Mouse (Mus musculus) Patski (cell line): ENCODE data around the gene Slc38a9. TPM values are rescaled to one million over a fixed set of nuclear protein-coding genes. Genes with fewer than 3 reads are reported as not detected.

Experiments
- ATAC-seq: fragments of 100-300 bp; one replicate; pipeline ENCODE4 v1.8.0; 2021
- CTCF ChIA-PET: fragments of 350-600 bp; sonication (Branson Sonifier 250); formaldehyde crosslinking; loops from one replicate; lab custom pipeline; 2022; ENCODE audit warnings: inconsistent platforms; lab: Charles Lee
- POLR2A ChIA-PET: fragments of 350-600 bp; sonication (Branson Sonifier 250); formaldehyde crosslinking; loops from one replicate; lab custom pipeline; 2022; ENCODE audit warnings: antibody characterized with exemption, inconsistent platforms; lab: Charles Lee
- DNase-seq: peaks from one replicate; pipeline ENCODE4 v3.0.0-alpha.2; 2011; ENCODE audit warnings: low read depth, low spot score
- H3K27me3 ChIP-seq: fragments of 371-371 bp; one replicate; pipeline ENCODE4 v1.5.1; 2021
- CTCF ChIP-seq: fragments of 100-300 bp; IDR thresholded peaks from one replicate; pipeline ENCODE4 v1.5.1; 2021
- in situ Hi-C: fragments of 300-500 bp; cut with MboI; formaldehyde crosslinking; loops from 3 replicates; pipeline ENCODE4 v1.11.1; 2018; ENCODE audit warnings: low pct_unique_long_range_greater_than_20kb, mixed read lengths
- polyA plus RNA-seq: library from polyadenylated mRNA; unstranded; gene quantifications from one replicate; pipeline ENCODE4 v1.2.3, GENCODE M21; 2021

Slc38a9 gene
- polyA plus RNA-seq, 1 experiment from 2014 or later, result 5.4 TPM

GRCm38 (mm10) chr13:112726002-112726401 is 65.5 kb downstream of the Slc38a9 start:
- ChIA-PET POLR2A (no interaction called here), CTCF (no interaction called here)
- no peak for DNase-seq
- ATAC-seq, result no peak
- no peaks in the 10 kb centered on the region for H3K27me3 ChIP-seq
- TF ChIP-seq CTCF, result no peak
- in situ Hi-C loops, result no loop called here

DNA sequence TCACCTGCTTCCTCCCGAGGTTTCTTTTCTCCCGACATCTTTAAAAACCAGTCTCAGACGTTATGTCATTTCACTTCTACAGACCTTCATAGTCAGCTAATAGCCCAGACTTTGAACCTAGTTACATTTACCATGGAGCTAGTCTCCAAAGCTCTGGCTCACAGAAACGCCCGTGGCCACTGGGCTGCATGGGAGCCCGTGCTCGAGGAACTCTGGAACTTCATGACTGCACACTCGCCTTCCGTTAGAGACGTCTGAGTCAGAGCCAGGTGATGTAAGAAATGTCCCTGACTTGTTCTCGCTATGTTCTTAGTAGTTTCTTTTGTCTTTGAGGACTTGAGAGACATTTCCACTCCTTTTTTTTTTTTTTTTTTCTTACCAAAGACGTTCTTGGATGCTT is 72.8 kb downstream of the Slc38a9 start:
- in situ Hi-C loops, result no loop called here
- DNase-seq (no peak), ATAC-seq (no peak)
- ChIA-PET CTCF (interaction anchor here (1.1 kb wide), 1 partner anchor 14 kb away, joined by 3 read pairs; no protein-coding TSS in a partner anchor), POLR2A (no interaction called here)
- H3K27me3 ChIP-seq, result no peaks in the 10 kb centered on the region
- TF ChIP-seq CTCF, result no peak

DNA sequence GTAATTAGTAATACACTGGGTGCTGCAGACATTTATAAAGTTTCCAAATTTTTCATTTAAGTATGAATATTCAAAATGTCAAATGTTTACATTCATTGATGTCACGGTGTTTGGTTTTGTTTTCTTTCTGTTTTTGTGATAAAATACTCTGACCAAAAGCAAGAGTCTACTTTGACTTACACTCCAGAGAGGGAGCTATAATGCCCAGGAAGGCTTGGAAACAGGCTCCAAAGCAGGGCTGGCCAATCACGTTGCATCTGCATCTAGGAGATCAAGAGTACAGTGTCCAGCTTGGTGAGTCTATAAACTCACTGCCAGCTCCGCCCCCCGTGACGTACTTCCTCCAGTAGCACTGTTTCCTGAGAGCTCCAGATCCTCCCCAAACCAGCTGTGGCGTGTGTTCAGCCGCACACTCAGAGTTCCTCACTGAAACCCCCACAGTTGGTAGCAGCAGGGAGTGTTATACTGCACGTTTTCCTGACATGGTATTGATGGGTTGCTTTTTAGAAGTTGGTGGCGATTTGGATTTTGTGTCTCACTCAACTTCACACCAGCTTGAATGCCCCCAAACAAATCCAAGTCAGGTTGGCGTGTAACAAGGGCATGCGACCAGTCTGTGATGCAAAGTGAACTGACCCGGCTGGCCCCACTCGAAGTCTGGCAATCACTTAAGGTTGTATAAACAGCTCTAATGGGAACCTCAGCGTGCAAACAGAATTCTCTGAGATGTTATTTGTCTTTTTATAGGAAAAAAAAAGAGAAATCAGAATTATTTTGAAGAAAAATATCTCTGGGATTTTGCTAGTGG is 74.6 kb downstream of the Slc38a9 start:
- H3K27me3 ChIP-seq, result no peaks in the 10 kb centered on the region
- ChIA-PET CTCF (no interaction called here), POLR2A (no interaction called here)
- in situ Hi-C loops, result no loop called here
- TF ChIP-seq CTCF, result no peak
- ATAC-seq (no peak), DNase-seq (no peak)

DNA sequence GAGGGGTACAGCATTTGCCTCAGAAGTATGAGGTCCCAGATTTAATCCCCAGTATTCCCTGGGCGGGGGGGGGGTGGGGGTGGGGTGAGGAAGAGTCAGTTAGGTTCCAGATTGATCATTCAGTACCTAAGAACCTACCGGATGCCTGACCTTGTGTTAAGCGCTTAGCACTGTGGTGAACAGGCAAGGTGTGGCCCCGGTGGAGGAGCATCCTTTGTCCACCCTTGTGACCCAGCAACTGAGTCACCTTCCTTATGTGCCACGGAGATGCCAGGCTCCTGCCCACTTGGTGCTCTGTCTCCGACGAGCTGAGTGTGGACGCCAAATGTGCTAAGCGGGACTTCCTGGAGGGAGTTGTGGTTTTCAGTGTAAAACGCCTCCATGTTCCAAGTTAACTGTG is 75.9 kb downstream of the Slc38a9 start:
- in situ Hi-C loops, result no loop called here
- no peak for ATAC-seq
- no peak for TF ChIP-seq CTCF

DNA sequence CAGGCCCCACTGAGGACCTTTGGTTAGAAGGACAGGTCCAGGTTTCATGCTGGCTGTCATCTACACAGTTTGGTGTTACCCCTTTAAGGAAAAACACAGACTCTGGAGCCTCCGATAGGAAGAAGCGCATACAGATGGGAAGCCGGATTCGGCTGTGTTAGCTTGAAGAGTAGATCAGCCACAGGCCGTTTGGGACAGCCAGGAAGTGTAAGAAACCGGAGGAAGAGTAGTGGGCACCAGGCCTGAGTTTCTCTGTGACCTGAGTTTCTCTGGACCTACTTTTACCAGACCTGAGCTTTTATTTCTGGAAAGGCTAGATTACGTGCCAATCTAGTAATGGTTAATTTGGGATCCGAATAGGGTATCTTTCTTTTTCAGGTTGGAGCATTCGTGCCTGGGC is 76.6 kb downstream of the Slc38a9 start:
- POLR2A ChIA-PET, result no interaction called here
- CTCF ChIA-PET, result interaction anchor here (1.8 kb wide), 1 partner anchor 17 kb away, joined by 5 read pairs; no protein-coding TSS in a partner anchor

More for the DNA sequence above, 75.9 kb downstream of the Slc38a9 start:
- no peaks in the 10 kb centered on the region for H3K27me3 ChIP-seq
- ChIA-PET CTCF (interaction anchor here (1.8 kb wide), 1 partner anchor 18 kb away, joined by 5 read pairs; no protein-coding TSS in a partner anchor), POLR2A (no interaction called here)
- DNase-seq, result no peak

GRCm38 (mm10) chr13:112738005-112738404 is 77.5 kb downstream of the Slc38a9 start:
- no peak for TF ChIP-seq CTCF
- ChIA-PET CTCF (interaction anchor here (1.8 kb wide), 1 partner anchor 16 kb away, joined by 5 read pairs; no protein-coding TSS in a partner anchor), POLR2A (no interaction called here)
- in situ Hi-C loops, result no loop called here
- no peaks in the 10 kb centered on the region for H3K27me3 ChIP-seq
- DNase-seq (no peak), ATAC-seq (no peak)

More for the DNA sequence above, 76.6 kb downstream of the Slc38a9 start:
- no peak for ATAC-seq
- in situ Hi-C loops, result no loop called here
- no peak for DNase-seq
- H3K27me3 ChIP-seq, result no peaks in the 10 kb centered on the region
- no peak for TF ChIP-seq CTCF

DNA sequence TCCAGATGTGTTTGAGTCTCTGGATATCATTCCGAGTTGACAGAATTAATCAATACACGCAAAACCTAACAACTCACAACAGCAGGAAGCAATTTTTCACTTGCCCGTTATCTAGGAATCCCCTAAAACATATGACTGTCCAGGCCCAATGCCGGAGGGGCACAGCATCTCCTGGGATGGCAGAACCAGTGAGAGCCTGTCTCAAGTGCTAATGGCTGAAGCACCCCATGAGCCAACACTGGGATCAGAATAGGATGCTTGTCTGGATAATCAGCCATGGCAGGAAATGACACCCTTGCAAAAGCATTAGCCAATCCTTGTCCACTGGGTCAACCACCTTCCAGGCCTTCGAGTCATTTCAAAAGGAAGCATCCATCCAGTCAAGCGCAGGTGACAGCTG is 79.5 kb downstream of the Slc38a9 start:
- no peak for ATAC-seq
- ChIA-PET POLR2A (no interaction called here), CTCF (no interaction called here)
- in situ Hi-C loops, result no loop called here
- no peak for TF ChIP-seq CTCF
- H3K27me3 ChIP-seq, result no peaks in the 10 kb centered on the region
- DNase-seq, result no peak

DNA sequence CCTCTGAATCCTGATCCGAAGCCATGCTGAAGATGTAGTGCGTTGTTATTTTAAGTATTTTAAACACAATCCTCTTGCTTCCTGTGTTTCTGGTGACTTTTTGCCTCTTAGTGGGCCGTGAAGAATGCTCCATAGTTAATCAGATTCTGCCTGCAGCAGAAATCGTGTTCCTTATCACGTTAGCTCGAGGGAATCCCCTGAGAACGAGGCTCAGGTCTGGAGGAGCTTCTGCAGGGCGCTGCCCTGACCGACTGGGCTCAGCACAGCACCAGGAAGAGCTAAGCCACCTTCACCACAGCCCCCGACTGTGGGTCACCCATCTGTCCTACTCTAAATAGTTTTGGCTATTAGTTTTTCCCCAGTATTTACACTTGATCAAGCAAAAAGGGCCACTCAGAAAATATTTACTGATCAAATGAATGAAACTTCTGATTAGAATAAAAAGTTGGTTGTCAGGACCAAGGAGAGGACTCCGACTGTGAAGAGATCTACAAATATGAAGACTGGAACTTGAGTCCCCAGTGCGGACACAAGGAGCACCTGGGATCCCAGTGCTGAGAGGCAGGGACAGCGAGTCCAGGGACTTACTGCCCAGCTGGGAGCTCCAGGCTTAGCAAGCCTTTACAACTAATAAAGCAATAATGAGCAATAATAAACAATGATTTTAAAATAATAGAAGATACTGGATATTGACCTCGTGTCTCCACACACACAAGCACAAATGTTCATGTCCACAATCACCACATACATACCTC is 81.7 kb downstream of the Slc38a9 start:
- CTCF ChIA-PET, result interaction anchor here (1.1 kb wide), 1 partner anchor 68 kb away, joined by 3 read pairs; no protein-coding TSS in a partner anchor

DNA sequence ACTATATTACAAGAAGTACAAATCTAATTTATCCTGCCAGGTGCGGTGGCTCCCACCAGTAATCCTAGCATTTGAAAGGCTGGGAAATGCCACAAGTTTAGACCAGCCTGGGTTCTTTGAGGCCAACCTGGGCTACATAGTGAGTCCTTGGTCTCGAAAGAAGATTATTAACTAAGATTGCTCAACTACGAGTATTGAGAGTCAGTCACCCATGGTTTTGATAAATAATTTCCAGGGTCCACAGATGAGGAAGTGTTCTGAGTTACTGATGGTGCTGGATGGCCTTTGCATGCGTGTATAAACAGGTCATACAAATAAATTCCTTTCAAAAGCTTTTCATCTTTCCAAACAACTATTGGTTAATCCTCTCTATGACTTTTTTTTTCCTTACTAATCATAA is 83.1 kb downstream of the Slc38a9 start:
- in situ Hi-C loops, result no loop called here

More for the DNA sequence above, 81.7 kb downstream of the Slc38a9 start:
- ATAC-seq (no peak), DNase-seq (no peak)
- H3K27me3 ChIP-seq, result no peaks in the 10 kb centered on the region
- TF ChIP-seq CTCF, result no peak
- POLR2A ChIA-PET, result no interaction called here
- in situ Hi-C loops, result no loop called here

DNA sequence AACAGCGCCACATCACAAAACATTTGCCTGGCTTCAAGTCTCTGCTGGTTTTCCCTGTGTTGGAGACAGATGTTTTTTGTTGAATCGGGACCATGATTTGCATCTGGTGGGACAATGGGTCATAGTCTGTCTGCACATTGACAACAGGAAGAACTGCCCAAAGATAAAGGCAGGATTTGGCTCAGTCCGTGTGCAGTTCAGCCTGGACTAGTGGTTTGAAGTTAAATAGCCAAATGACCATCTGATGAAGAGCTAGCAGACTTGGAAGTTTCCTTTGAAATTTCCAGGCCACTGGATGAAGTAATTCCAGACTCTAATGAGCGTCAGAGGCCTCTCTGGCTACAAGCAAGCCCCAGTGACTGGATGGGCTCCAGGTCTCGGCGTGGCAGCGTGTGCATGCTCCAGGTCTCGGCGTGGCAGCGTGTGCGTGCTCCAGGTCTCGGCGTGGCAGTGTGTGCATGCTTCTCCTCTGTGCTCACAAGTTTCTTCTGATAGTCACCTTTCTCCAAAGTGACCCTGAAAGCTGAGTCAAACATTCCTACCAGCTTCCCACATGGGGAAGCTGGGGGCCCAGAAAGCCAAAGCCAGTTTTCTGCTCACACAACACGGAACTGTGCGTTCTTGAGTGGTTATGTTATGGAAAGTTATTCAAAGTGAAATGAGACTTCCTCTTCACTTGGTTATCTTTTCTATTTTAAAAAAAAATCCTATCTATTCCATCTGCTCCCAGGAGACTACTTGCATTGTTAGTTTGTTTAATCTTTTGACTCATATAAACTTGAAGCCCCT is 83.7 kb downstream of the Slc38a9 start:
- DNase-seq (no peak), ATAC-seq (no peak)
- ChIA-PET POLR2A (no interaction called here), CTCF (no interaction called here)
- TF ChIP-seq CTCF, result no peak
- no peaks in the 10 kb centered on the region for H3K27me3 ChIP-seq
- in situ Hi-C loops, result no loop called here

More for the DNA sequence above, 83.1 kb downstream of the Slc38a9 start:
- no peaks in the 10 kb centered on the region for H3K27me3 ChIP-seq
- ATAC-seq (no peak), DNase-seq (no peak)
- POLR2A ChIA-PET, result no interaction called here
- CTCF ChIA-PET, result no interaction called here
- TF ChIP-seq CTCF, result no peak
